ENCODE assay signal across 9 mouse cellular contexts in genomic region chr15:102231748-102232147, GRCm38 (mm10). TPM values are rescaled to one million over a fixed set of nuclear protein-coding genes. Genes with fewer than 3 reads are reported as not detected.
DNase-seq lines count a peak whose midpoint lies in the region; ATAC-seq and TF ChIP-seq lines count a peak whose summit lies in the region.
"Had no signal": no experiment of that assay in that cellular context is flagged by ENCODE, and none has a peak within 500 bp of the region (broad histone marks: within the 10 kb centered on the region; RNA-seq: fewer than 3 reads in every experiment).

TSS of gene Itgb7 (minus strand) at chr15:102231944.

- no peak within 1 kb of the TSS for H3K9ac ChIP-seq in forebrain, embryonic 13.5 days
- no peak within 1 kb of the TSS for H3K9ac ChIP-seq in hindbrain, postnatal 0 days (replicated peaks; ENCODE audit: low read length)
- H3K9ac ChIP-seq in hindbrain, embryonic 13.5 days, result no peak within 1 kb of the TSS

- no peak within 1 kb of the TSS for H3K27ac ChIP-seq in forebrain, embryonic 13.5 days
- no peak within 1 kb of the TSS for H3K27ac ChIP-seq in hindbrain, postnatal 0 days
- H3K27ac ChIP-seq in hindbrain, embryonic 13.5 days, result no peak within 1 kb of the TSS
- H3K27ac ChIP-seq: kidney, postnatal 0 days had no signal

- no peaks in the 10 kb centered on the region for H3K36me3 ChIP-seq in forebrain, embryonic 13.5 days (ENCODE audit: poor library complexity, severe bottlenecking)
- no peaks in the 10 kb centered on the region for H3K36me3 ChIP-seq in hindbrain, postnatal 0 days (ENCODE audit: insufficient read depth, low read length)
- H3K36me3 ChIP-seq in hindbrain, embryonic 13.5 days, result no peaks in the 10 kb centered on the region

- no peaks in the 10 kb centered on the region for H3K27me3 ChIP-seq in forebrain, embryonic 13.5 days
- H3K27me3 ChIP-seq in hindbrain, postnatal 0 days (ENCODE audit: insufficient read depth, low read length), result no peaks in the 10 kb centered on the region
- H3K27me3 ChIP-seq in hindbrain, embryonic 13.5 days, result 0 out of 2 replicates have a peak, but pooled peaks cover 3% of the 10 kb centered on the region

- H3K4me2 ChIP-seq in forebrain, embryonic 13.5 days, result no peak within 1 kb of the TSS
- no peak within 1 kb of the TSS for H3K4me2 ChIP-seq in hindbrain, postnatal 0 days (ENCODE audit: low read depth, low read length)
- H3K4me2 ChIP-seq in hindbrain, embryonic 13.5 days, result no peak within 1 kb of the TSS

- H3K4me1 ChIP-seq in forebrain, embryonic 13.5 days, result peaks cover 9% of the 10 kb centered on the region; the same call in 1 of the 2 replicates
- no peaks in the 10 kb centered on the region for H3K4me1 ChIP-seq in hindbrain, postnatal 0 days (ENCODE audit: insufficient read depth, low read length)
- H3K4me1 ChIP-seq in hindbrain, embryonic 13.5 days (replicated peaks), result peaks cover 9% of the 10 kb centered on the region

- H3K4me3 ChIP-seq in forebrain, embryonic 13.5 days, result no peak within 1 kb of the TSS
- no peak within 1 kb of the TSS for H3K4me3 ChIP-seq in hindbrain, postnatal 0 days (ENCODE audit: low read length)
- H3K4me3 ChIP-seq in hindbrain, embryonic 13.5 days, result no peak within 1 kb of the TSS

- DNase-seq in CD8-positive naive resting alpha-beta T cell, adult 2 months (ENCODE audit: low read depth in 2 of 2, low spot score in 2 of 2), result peak; percentile 41 to 46
- DNase-seq in R1 (ENCODE audit: low read depth, low spot score) (peak; percentile 53), liver (peak; percentile 82)
- no peak for DNase-seq in embryo, embryonic 9.5 days (ENCODE audit: extremely low spot score)
- DNase-seq in hindbrain, postnatal 0 days (ENCODE audit: low spot score), result no peak

- peak; percentile 61 for ATAC-seq in neutrophil, adult 5-6 weeks (ENCODE audit: extremely low read depth, insufficient number of reproducible peaks, low FRiP score, poor library complexity, severe bottlenecking)
- no peak for ATAC-seq in forebrain, embryonic 13.5 days
- no peak for ATAC-seq in hindbrain, postnatal 0 days
- no peak for ATAC-seq in hindbrain, embryonic 13.5 days (ENCODE audit: low FRiP score)

- no peaks in the 10 kb centered on the region for H3K9me3 ChIP-seq in forebrain, embryonic 13.5 days (replicated peaks)
- no peaks in the 10 kb centered on the region for H3K9me3 ChIP-seq in hindbrain, postnatal 0 days (ENCODE audit: low read length)
- no peaks in the 10 kb centered on the region for H3K9me3 ChIP-seq in hindbrain, embryonic 13.5 days

- no peak for TF ChIP-seq CTCF in hindbrain, postnatal 0 days (IDR thresholded peaks at IDR 0.05; ENCODE audit: low read depth)

- 60% methylated on average over 6 of the region's 6 CpGs for WGBS in forebrain, embryonic 13.5 days
- WGBS in hindbrain, postnatal 0 days, result 64% methylated on average over 6 of the region's 6 CpGs
- 47% methylated on average over 6 of the region's 6 CpGs for whole genome bisulfite sequencing in hindbrain, embryonic 13.5 days

RNA-seq across cellular contexts. Expression of gene Itgb7, which starts in this region (rescaled TPM):
- total RNA-seq in neutrophil, adult 5-6 weeks (2017), result 338 and 351 TPM in 2 replicates
- 0.32 and 0.48 TPM in 2 replicates for polyA plus RNA-seq in forebrain, embryonic 13.5 days (2015; fragmentation: Nextera tagmentation; extraction: Ambion mirVana)
- total RNA-seq in hindbrain, postnatal 0 days (2014; rRNA removed), result 0.40 and 1.2 TPM in 2 replicates
- 1.3 and 2.1 TPM in 2 replicates for polyA plus RNA-seq in hindbrain, postnatal 0 days (2015; fragmentation: Nextera tagmentation; extraction: Ambion mirVana)
- polyA plus RNA-seq in hindbrain, embryonic 13.5 days (2015; fragmentation: Nextera tagmentation; extraction: Ambion mirVana), result 0.45 and 1.5 TPM in 2 replicates

Comparison
In these comparisons a context has a peak if more than half of its experiments do, and no peak if none do; other contexts are left out.
1. RNA of gene Itgb7 (total RNA-seq): 338 to 351 TPM in neutrophil, adult 5-6 weeks; 0.40 to 1.2 TPM in hindbrain, postnatal 0 days; every median in the first group is over 100 times any median in the second.
2. DNase-seq: peak in CD8-positive naive resting alpha-beta T cell, adult 2 months (2 of 2), R1 (single experiment) and liver (single experiment); none in embryo, embryonic 9.5 days (single experiment) and hindbrain, postnatal 0 days (single experiment).